In the genomic region with DNA sequence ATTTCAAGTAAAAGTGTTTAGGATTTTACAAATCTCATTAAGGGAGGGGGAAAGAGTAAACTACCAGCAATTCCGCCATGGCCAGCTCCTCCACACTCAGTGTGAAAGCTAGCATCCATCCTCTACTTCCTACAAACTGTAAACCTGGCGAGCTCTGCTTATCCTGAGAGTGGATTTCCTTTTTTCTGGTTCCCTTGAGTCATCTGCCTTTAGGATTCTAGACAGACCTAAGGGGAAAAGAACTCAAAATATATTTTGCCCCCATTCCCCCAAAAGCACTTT, we compare ENCODE assay signal across 8 mouse cellular contexts. TPM values are rescaled to one million over a fixed set of nuclear protein-coding genes. Genes with fewer than 3 reads are reported as not detected.
A peak's percentile ranks its signal among the peaks of the same experiment; 100 is the strongest.
DNase-seq lines count a peak whose midpoint lies in the region; ATAC-seq and TF ChIP-seq lines count a peak whose summit lies in the region.

No protein-coding gene starts in this region.

- DNase-seq in layer of hippocampus, adult 2 months (ENCODE audit: low spot score in 2 of 2) = peak in 1 of 2 experiments; percentile 7
- DNase-seq in layer of hippocampus, adult 8-10 months (ENCODE audit: low spot score in 2 of 2) = no peak
- no peak for DNase-seq in right cerebral cortex, postnatal 25 days
- DNase-seq in ovary, postnatal 14 days (ENCODE audit: low spot score) = no peak

- TF ChIP-seq POLR2A in cortical plate, adult 2 months (IDR thresholded peaks at IDR 0.05; ENCODE audit: extremely low read depth, insufficient read depth, low read length) = no peak
- TF ChIP-seq POLR2A in myocyte (IDR thresholded peaks at IDR 0.05; ENCODE audit: insufficient read length, low read depth) = no peak

- H3K36me3 ChIP-seq in hindbrain, embryonic 16.5 days (ENCODE audit: control insufficient read depth, insufficient read depth, low read length) = peaks cover 19% of the 10 kb centered on the region
- H3K36me3 ChIP-seq in myocyte (ENCODE audit: control insufficient read depth, insufficient read depth) = peaks cover 48% of the 10 kb centered on the region

- H3K79me2 ChIP-seq in myocyte (ENCODE audit: control insufficient read depth, insufficient read depth) = peaks cover 79% of the 10 kb centered on the region

- peaks cover 6% of the 10 kb centered on the region; the same call in 1 of the 2 replicates for H3K4me1 ChIP-seq in cortical plate, adult 2 months (ENCODE audit: control insufficient read depth, insufficient read depth, low read length)
- peaks cover 30% of the 10 kb centered on the region for H3K4me1 ChIP-seq in hindbrain, embryonic 16.5 days (ENCODE audit: control insufficient read depth, insufficient read depth, low read depth, low read length)

- H3K27ac ChIP-seq in layer of hippocampus, adult 2 months = peak overlapping the region; percentile 100
- H3K27ac ChIP-seq in cortical plate, adult 2 months (ENCODE audit: insufficient read depth, low read length) = peak overlapping the region; percentile 83
- peak overlapping the region; percentile 86 for H3K27ac ChIP-seq in hindbrain, embryonic 16.5 days (ENCODE audit: low read depth, low read length)

- ATAC-seq in hindbrain, embryonic 16.5 days = no peak
- ATAC-seq in monocyte, adult 5-6 weeks (replicated peaks; ENCODE audit: insufficient number of reproducible peaks, low FRiP score, low TSS enrichment, poor library complexity, severe bottlenecking) = no peak

- peak overlapping the region; percentile 23 for H3ac ChIP-seq in myocyte (ENCODE audit: control insufficient read depth, insufficient read length)

- WGBS in hindbrain, embryonic 16.5 days = 2% methylated on average over 2 of the region's 2 CpGs

- H3K27me3 ChIP-seq in hindbrain, embryonic 16.5 days (replicated peaks; ENCODE audit: control insufficient read depth, insufficient read depth, low read length) = no peaks in the 10 kb centered on the region
- H3K27me3 ChIP-seq in myocyte (ENCODE audit: control insufficient read depth, insufficient read depth, insufficient read length) = no peaks in the 10 kb centered on the region

- H3K4me2 ChIP-seq in hindbrain, embryonic 16.5 days (ENCODE audit: low read length) = peak overlapping the region; percentile 98
- H3K4me2 ChIP-seq in myocyte (ENCODE audit: low read depth) = peak overlapping the region; percentile 30

- peak overlapping the region; percentile 96 for H3K9ac ChIP-seq in hindbrain, embryonic 16.5 days (ENCODE audit: low read depth, low read length)

- no peaks in the 10 kb centered on the region for H3K9me3 ChIP-seq in hindbrain, embryonic 16.5 days (ENCODE audit: control insufficient read depth, low read length)

- TF ChIP-seq CTCF in layer of hippocampus, adult 2 months (conservative IDR thresholded peaks at IDR 0.05) = no peak
- no peak for TF ChIP-seq CTCF in cortical plate, adult 2 months (IDR thresholded peaks at IDR 0.05; ENCODE audit: extremely low read depth, insufficient read depth, low read length)

- peak overlapping the region; percentile 97 for H3K4me3 ChIP-seq in layer of hippocampus, adult 2 months
- H3K4me3 ChIP-seq in cortical plate, adult 2 months (ENCODE audit: insufficient read depth, low read length) = peak overlapping the region; percentile 100
- peak overlapping the region; percentile 97 for H3K4me3 ChIP-seq in hindbrain, embryonic 16.5 days (ENCODE audit: low read length)
- peak overlapping the region; percentile 100 for H3K4me3 ChIP-seq in myocyte

TF ChIP-seq in myocyte, 11 proteins besides CTCF, POLR2A, EP300 and RAD21:
- no peak for TF ChIP-seq TCF12 (IDR thresholded peaks at IDR 0.05; ENCODE audit: insufficient read depth, poor library complexity, severe bottlenecking)
- no peak for TF ChIP-seq MYOG (IDR thresholded peaks at IDR 0.05; ENCODE audit: control insufficient read depth in 1 of 3, insufficient read depth in 1 of 3, insufficient read length in 2 of 3, low read depth in 2 of 3)

RNA-seq across cellular contexts. Expression of gene Scyl1, which starts 29.1 kb away (rescaled TPM):
- 10 to 100 TPM; 74.1 to 80.9 TPM for total RNA-seq in layer of hippocampus, adult 2 months (2021)
- total RNA-seq in layer of hippocampus, adult 8-10 months (2022) = 10 to 100 TPM; 77.7 to 94.4 (median 88.1) TPM
- 120 and 124 TPM in 2 replicates for polyA plus RNA-seq in cortical plate, adult 2 months (2012; rRNA removed)
- polyA plus RNA-seq in hindbrain, embryonic 16.5 days (2015; fragmentation: Nextera tagmentation; extraction: Ambion mirVana) = 83.2 and 93.9 TPM in 2 replicates
- 73.5 TPM for polyA plus RNA-seq in myocyte (2012; fragmentation: generic; extraction: Trizol)
- 37.3 to 55.9 TPM (median 44.9 TPM) in 3 replicates for total RNA-seq in monocyte, adult 5-6 weeks (2017)

RNA-seq across cellular contexts. Expression of gene Ltbp3, which starts 59.6 kb away (rescaled TPM):
- total RNA-seq in layer of hippocampus, adult 2 months (2021) = 10 to 100 TPM; 23.8 to 30.0 TPM
- total RNA-seq in layer of hippocampus, adult 8-10 months (2022) = 10 to 100 TPM; 30.4 to 40.5 (median 33.1) TPM
- 54.2 and 54.9 TPM in 2 replicates for polyA plus RNA-seq in cortical plate, adult 2 months (2012; rRNA removed)
- polyA plus RNA-seq in hindbrain, embryonic 16.5 days (2015; fragmentation: Nextera tagmentation; extraction: Ambion mirVana) = 11.6 and 15.4 TPM in 2 replicates
- polyA plus RNA-seq in myocyte (2012; fragmentation: generic; extraction: Trizol) = 100 TPM
- 1.2 to 9.7 TPM (median 2.2 TPM) in 3 replicates for total RNA-seq in monocyte, adult 5-6 weeks (2017)
